ENCODE assay signal across 10 mouse cellular contexts in genomic region chr11:117888168-117888852, GRCm38 (mm10). TPM values are rescaled to one million over a fixed set of nuclear protein-coding genes. Genes with fewer than 3 reads are reported as not detected.
DNase-seq lines count a peak whose midpoint lies in the region; ATAC-seq and TF ChIP-seq lines count a peak whose summit lies in the region.
"Had no signal": no experiment of that assay in that cellular context is flagged by ENCODE, and none has a peak within 500 bp of the region (broad histone marks: within the 10 kb centered on the region; RNA-seq: fewer than 3 reads in every experiment).

No protein-coding gene starts in this region.

- ATAC-seq in neural tube, embryonic 11.5 days (ENCODE audit: insufficient read depth, low FRiP score, low TSS enrichment) = no peak
- ATAC-seq in forebrain, embryonic 16.5 days = no peak
- no peak for ATAC-seq in liver, embryonic 12.5 days
- no peak for ATAC-seq in stomach, postnatal 0 days (ENCODE audit: low FRiP score, low TSS enrichment)
- ATAC-seq: Patski had no signal

- H3K4me3 ChIP-seq in neural tube, embryonic 11.5 days (ENCODE audit: low read depth, low read length) = no peak overlapping the region
- H3K4me3 ChIP-seq in forebrain, embryonic 16.5 days (replicated peaks; ENCODE audit: low read length) = no peak overlapping the region; the same call in 1 of the 2 replicates
- H3K4me3 ChIP-seq in liver, embryonic 12.5 days = 0 out of 2 replicates have a peak overlapping the region, but pooled peaks have one; percentile 12
- no peak overlapping the region; the same call in 1 of the 2 replicates for H3K4me3 ChIP-seq in stomach, postnatal 0 days (ENCODE audit: low read depth, low read length)

- no peaks in the 10 kb centered on the region for H3K9me3 ChIP-seq in neural tube, embryonic 11.5 days (ENCODE audit: control insufficient read depth, low read length)
- H3K9me3 ChIP-seq in forebrain, embryonic 16.5 days (ENCODE audit: control insufficient read depth, low read length) = no peaks in the 10 kb centered on the region
- H3K9me3 ChIP-seq in liver, embryonic 12.5 days (replicated peaks) = no peaks in the 10 kb centered on the region
- H3K9me3 ChIP-seq in stomach, postnatal 0 days (ENCODE audit: control insufficient read depth, low read length) = no peaks in the 10 kb centered on the region

- no peaks in the 10 kb centered on the region for H3K36me3 ChIP-seq in neural tube, embryonic 11.5 days (ENCODE audit: control insufficient read depth, insufficient read depth, low read length)
- H3K36me3 ChIP-seq in forebrain, embryonic 16.5 days (ENCODE audit: control insufficient read depth, insufficient read depth) = no peaks in the 10 kb centered on the region
- no peaks in the 10 kb centered on the region for H3K36me3 ChIP-seq in liver, embryonic 12.5 days
- no peaks in the 10 kb centered on the region for H3K36me3 ChIP-seq in stomach, postnatal 0 days (ENCODE audit: control insufficient read depth, insufficient read depth, low read length)

- peaks cover 9% of the 10 kb centered on the region for H3K27me3 ChIP-seq in neural tube, embryonic 11.5 days (ENCODE audit: control insufficient read depth, insufficient read depth, low read length)
- H3K27me3 ChIP-seq in forebrain, embryonic 16.5 days (replicated peaks; ENCODE audit: control insufficient read depth, insufficient read depth, low read length) = peaks cover 22% of the 10 kb centered on the region
- H3K27me3 ChIP-seq in liver, embryonic 12.5 days (replicated peaks) = peaks cover 60% of the 10 kb centered on the region
- no peaks in the 10 kb centered on the region for H3K27me3 ChIP-seq in stomach, postnatal 0 days (ENCODE audit: control insufficient read depth, insufficient read depth, low read length)
- H3K27me3 ChIP-seq: Patski had no signal

- H3K4me2 ChIP-seq in neural tube, embryonic 11.5 days (ENCODE audit: low read depth) = peak overlapping the region; percentile 38
- H3K4me2 ChIP-seq in forebrain, embryonic 16.5 days (ENCODE audit: low read length) = peak overlapping the region; percentile 40; the same call in 1 of the 2 replicates
- peak overlapping the region; percentile 46 for H3K4me2 ChIP-seq in liver, embryonic 12.5 days
- H3K4me2 ChIP-seq in stomach, postnatal 0 days (replicated peaks; ENCODE audit: low read depth) = peak overlapping the region; percentile 51

- no peak for DNase-seq in neural tube, embryonic 11.5 days (ENCODE audit: low spot score)
- DNase-seq in neural tube, embryonic 10.5 days (ENCODE audit: extremely low spot score, low spot score) = no peak
- no peak for DNase-seq in stomach, postnatal 0 days (ENCODE audit: low spot score)
- no peak for DNase-seq in thymus, postnatal 10 days (ENCODE audit: low spot score in 2 of 2)
- no peak for DNase-seq in urinary bladder, postnatal 36 days (ENCODE audit: low spot score in 2 of 2)
- no peak for DNase-seq in right cerebral cortex, postnatal 4 days
- DNase-seq: cerebellum, adult 11-12 months had no signal

- peak overlapping the region; percentile 33 for H3K9ac ChIP-seq in neural tube, embryonic 11.5 days (ENCODE audit: low read length)
- H3K9ac ChIP-seq in forebrain, embryonic 16.5 days (replicated peaks; ENCODE audit: low read depth, low read length) = 0 out of 2 replicates have a peak overlapping the region, but pooled peaks have one; percentile 20
- no peak overlapping the region for H3K9ac ChIP-seq in liver, embryonic 12.5 days
- H3K9ac ChIP-seq in stomach, postnatal 0 days (ENCODE audit: low read length) = peak overlapping the region; percentile 54

- no peak for TF ChIP-seq EP300 in stomach, postnatal 0 days (optimal IDR thresholded peaks at IDR 0.05)

- H3K27ac ChIP-seq in neural tube, embryonic 11.5 days (ENCODE audit: low read depth, low read length) = no peak overlapping the region
- no peak overlapping the region for H3K27ac ChIP-seq in forebrain, embryonic 16.5 days (ENCODE audit: low read length)
- no peak overlapping the region for H3K27ac ChIP-seq in liver, embryonic 12.5 days
- 0 out of 2 replicates have a peak overlapping the region, but pooled peaks have one; percentile 24 for H3K27ac ChIP-seq in stomach, postnatal 0 days (replicated peaks)

- no peak for TF ChIP-seq CTCF in stomach, postnatal 0 days (IDR thresholded peaks at IDR 0.05; ENCODE audit: low read depth)

- WGBS in neural tube, embryonic 11.5 days = 7% methylated on average over 20 of the region's 20 CpGs
- 16% methylated on average over 20 of the region's 20 CpGs for WGBS in forebrain, embryonic 16.5 days
- 39% methylated on average over 20 of the region's 20 CpGs for WGBS in liver, embryonic 12.5 days (ENCODE audit: insufficient replicate concordance)
- WGBS in stomach, postnatal 0 days = 30% methylated on average over 20 of the region's 20 CpGs

- peaks cover 26% of the 10 kb centered on the region for H3K4me1 ChIP-seq in neural tube, embryonic 11.5 days (ENCODE audit: control insufficient read depth, insufficient read depth, low read length)
- H3K4me1 ChIP-seq in forebrain, embryonic 16.5 days (replicated peaks; ENCODE audit: control insufficient read depth, insufficient read depth, low read length) = peaks cover 22% of the 10 kb centered on the region
- H3K4me1 ChIP-seq in liver, embryonic 12.5 days = peaks cover 48% of the 10 kb centered on the region
- H3K4me1 ChIP-seq in stomach, postnatal 0 days (replicated peaks; ENCODE audit: control insufficient read depth, insufficient read depth) = peaks cover 15% of the 10 kb centered on the region

RNA-seq across cellular contexts. Expression of gene Tha1, which starts 15.0 kb away (rescaled TPM):
- polyA plus RNA-seq in neural tube, embryonic 11.5 days (2014; fragmentation: Nextera tagmentation; extraction: Ambion mirVana) = 2.7 TPM in 2 replicates
- 3.7 and 5.4 TPM in 2 replicates for polyA plus RNA-seq in forebrain, embryonic 16.5 days (2015; fragmentation: Nextera tagmentation; extraction: Ambion mirVana)
- 1.7 TPM in 2 replicates for polyA plus RNA-seq in liver, embryonic 12.5 days (2016; fragmentation: Nextera tagmentation; extraction: Ambion mirVana)
- polyA plus RNA-seq in stomach, postnatal 0 days (2015; fragmentation: Nextera tagmentation; extraction: Ambion mirVana) = 5.7 and 6.5 TPM in 2 replicates

RNA-seq across cellular contexts. Expression of gene Tmem235, which starts 27.8 kb away (rescaled TPM):
- polyA plus RNA-seq in neural tube, embryonic 11.5 days (2014; fragmentation: Nextera tagmentation; extraction: Ambion mirVana) = not detected in 2 replicates
- polyA plus RNA-seq in forebrain, embryonic 16.5 days (2015; fragmentation: Nextera tagmentation; extraction: Ambion mirVana) = not detected in 2 replicates
- not detected in 2 replicates for polyA plus RNA-seq in liver, embryonic 12.5 days (2016; fragmentation: Nextera tagmentation; extraction: Ambion mirVana)
- polyA plus RNA-seq in stomach, postnatal 0 days (2015; fragmentation: Nextera tagmentation; extraction: Ambion mirVana) = not detected in 2 replicates

RNA-seq across cellular contexts. Expression of gene Birc5, which starts 39.3 kb away (rescaled TPM):
- polyA plus RNA-seq in neural tube, embryonic 11.5 days (2014; fragmentation: Nextera tagmentation; extraction: Ambion mirVana) = 287 and 308 TPM in 2 replicates
- polyA plus RNA-seq in forebrain, embryonic 16.5 days (2015; fragmentation: Nextera tagmentation; extraction: Ambion mirVana) = 72.6 and 82.9 TPM in 2 replicates
- 370 and 373 TPM in 2 replicates for polyA plus RNA-seq in liver, embryonic 12.5 days (2016; fragmentation: Nextera tagmentation; extraction: Ambion mirVana)
- polyA plus RNA-seq in stomach, postnatal 0 days (2015; fragmentation: Nextera tagmentation; extraction: Ambion mirVana) = 67.0 and 91.7 TPM in 2 replicates
